Mouse (Mus musculus): ENCODE results near the gene Nup88. TPM values are rescaled to one million over a fixed set of nuclear protein-coding genes. Genes with fewer than 3 reads are reported as not detected.

Gene Nup88
- polyA plus RNA-seq (2016; fragmentation: Nextera tagmentation; extraction: Ambion mirVana): 81.9 and 87.2 TPM in 2 replicates

DNA sequence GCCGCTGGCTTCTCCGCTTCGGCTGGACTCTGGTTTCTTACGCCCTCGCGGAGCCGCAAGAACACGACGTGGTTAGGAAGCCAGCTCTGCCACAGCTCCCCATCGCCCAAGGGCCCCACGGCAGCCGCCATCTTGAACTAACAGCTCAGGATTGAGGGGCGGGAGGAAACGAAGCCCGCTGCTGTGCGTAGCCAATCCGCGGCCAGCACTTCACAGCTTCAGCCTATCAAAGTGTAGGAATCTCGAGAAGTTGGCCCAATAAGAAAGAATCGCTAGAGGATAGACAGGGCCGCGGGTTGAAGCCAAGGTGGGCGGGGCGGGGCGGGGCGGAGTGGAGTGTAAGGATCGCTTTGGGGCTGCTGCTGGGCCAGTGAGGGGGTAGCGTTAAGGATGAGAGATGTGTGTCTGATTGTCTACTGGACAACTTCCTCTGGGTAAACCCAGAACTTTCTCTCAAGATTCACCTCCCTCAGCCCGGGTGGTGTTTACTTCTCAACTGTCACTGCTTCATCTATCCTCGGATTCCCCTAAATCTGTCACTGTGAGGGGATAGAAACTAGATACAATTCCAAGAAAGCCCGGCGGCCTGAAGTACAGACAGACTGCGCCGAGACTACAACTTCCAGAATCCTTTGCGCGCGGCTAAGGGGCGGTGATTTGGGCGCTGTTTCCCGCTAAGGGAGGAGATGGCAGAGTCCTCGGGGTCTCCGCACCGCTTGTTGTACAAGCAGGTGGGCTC, at the start of gene Nup88, which contains the start of gene Rpain:
Nup88 (minus strand) TSS at position 153 of the 739 bp plus-strand sequence.
Rpain (plus strand) TSS at position 393 of the 739 bp plus-strand sequence.
- WGBS (ENCODE audit: insufficient replicate concordance): under 1% methylated on average over 43 of the region's 43 CpGs

DNA sequence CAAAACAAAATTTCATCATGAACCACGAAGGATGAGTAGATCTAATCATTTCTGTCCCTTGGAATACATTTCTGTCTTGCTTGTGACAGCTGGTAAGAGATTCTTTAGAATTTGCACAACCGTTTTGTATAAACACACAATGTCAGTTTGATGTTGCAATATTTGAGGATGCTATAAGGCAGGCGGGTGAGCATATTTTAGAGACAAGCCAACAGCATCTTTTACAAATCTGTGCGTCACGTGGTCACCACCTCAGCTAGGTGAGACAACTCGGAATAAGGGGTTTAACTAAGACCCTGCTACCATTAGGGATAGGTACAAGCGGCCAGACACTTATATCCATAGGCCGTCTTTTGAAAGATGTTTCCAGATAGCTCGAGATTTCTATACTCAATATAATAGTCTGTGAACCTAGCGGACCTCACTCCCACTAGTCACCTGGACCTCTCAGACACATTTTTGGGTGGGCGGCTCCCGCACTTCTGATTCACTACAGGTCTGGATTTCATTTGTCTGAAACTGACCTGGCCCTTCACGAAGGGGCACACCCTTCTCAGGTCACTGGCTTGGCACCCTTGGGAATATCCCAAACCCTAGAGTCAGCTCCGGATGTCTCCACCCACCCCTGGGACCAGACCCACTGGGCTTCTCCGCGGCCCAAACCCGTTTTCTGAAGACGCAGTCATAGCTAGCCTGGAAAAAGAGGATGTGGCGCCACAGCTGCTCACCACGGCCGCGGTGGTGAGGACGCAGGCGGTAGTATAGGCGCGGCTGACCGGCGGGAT, 48.8 kb upstream of the Nup88 start:
- WGBS (ENCODE audit: insufficient replicate concordance): 5% methylated on average over 28 of the region's 28 CpGs
- H3K4me3 ChIP-seq: peak overlapping the region; percentile 83
- peaks cover 54% of the 10 kb centered on the region for H3K4me1 ChIP-seq
- ATAC-seq: peak; percentile 14
- peak overlapping the region; percentile 84 for H3K9ac ChIP-seq
- H3K27me3 ChIP-seq (replicated peaks): no peaks in the 10 kb centered on the region
- peak overlapping the region; percentile 77 for H3K27ac ChIP-seq
- H3K4me2 ChIP-seq: peak overlapping the region; percentile 70
- H3K36me3 ChIP-seq: peaks cover 42% of the 10 kb centered on the region
- H3K9me3 ChIP-seq (replicated peaks): no peaks in the 10 kb centered on the region

More for the DNA sequence above, at the start of gene Nup88, which contains the start of gene Rpain:
- Histone ChIP-seq H3K4me2 (peak within 1 kb of the TSS; percentile 89), H3K36me3 (peaks cover 58% of the 10 kb centered on the region), H3K4me3 (peak within 1 kb of the TSS; percentile 90), H3K4me1 (peaks cover 53% of the 10 kb centered on the region), H3K27me3 (replicated peaks) (no peaks in the 10 kb centered on the region), H3K9me3 (replicated peaks) (no peaks in the 10 kb centered on the region), H3K27ac (peak within 1 kb of the TSS; percentile 98), H3K9ac (peak within 1 kb of the TSS; percentile 86)
- ATAC-seq: peak; percentile 92

DNA sequence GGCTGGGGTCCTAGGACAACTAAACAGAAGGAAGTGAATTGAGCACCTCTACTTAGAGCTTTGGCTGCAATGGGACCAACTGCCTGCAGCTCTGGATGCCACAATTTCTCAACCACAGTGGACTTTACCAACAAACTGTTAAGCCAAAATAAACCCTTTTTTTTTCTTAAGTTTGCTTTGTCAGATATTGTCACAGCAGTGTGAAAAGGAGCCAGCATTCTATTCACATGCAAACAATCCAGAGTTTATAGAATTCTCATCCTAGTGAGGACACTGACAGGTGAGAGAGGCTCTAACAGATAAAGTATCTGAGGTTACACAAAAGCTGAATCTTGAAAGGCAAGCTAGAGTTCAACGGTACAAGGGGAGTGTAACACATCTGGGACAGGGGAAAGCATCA, 47.3 kb upstream of the Nup88 start:
- no peaks in the 10 kb centered on the region for H3K9me3 ChIP-seq (replicated peaks)
- 74% methylated on average over 1 of the region's 1 CpGs for WGBS (ENCODE audit: insufficient replicate concordance)
- H3K4me1 ChIP-seq: peaks cover 40% of the 10 kb centered on the region
- no peak overlapping the region for H3K27ac ChIP-seq
- H3K4me3 ChIP-seq: no peak overlapping the region
- H3K9ac ChIP-seq: peak overlapping the region; percentile 15; the same call in 1 of the 2 replicates
- ATAC-seq: no peak
- H3K4me2 ChIP-seq: no peak overlapping the region
- H3K27me3 ChIP-seq (replicated peaks): no peaks in the 10 kb centered on the region
- peaks cover 39% of the 10 kb centered on the region for H3K36me3 ChIP-seq

DNA sequence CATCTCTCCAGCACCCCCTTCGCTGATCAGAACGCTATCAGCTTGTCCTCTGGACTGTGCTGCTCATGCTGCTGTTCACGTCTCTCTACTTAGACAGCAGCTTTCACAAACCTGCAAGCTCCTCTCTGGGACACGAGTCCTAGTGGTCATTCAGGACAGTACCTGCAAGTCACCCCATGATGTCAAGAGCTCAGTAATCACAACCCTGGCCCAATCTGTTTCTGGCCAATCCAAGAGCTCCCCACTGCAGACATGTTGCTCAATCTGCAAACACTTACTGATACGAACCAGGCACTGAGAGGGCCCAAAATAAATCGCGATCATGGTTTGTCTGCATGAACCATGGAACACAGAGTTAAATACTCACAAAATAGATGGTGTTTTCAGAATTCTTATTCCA, 43.0 kb upstream of the Nup88 start:
- no peak overlapping the region for H3K9ac ChIP-seq
- peaks cover 23% of the 10 kb centered on the region for H3K4me1 ChIP-seq
- no peak overlapping the region for H3K4me2 ChIP-seq
- peaks cover 69% of the 10 kb centered on the region for H3K36me3 ChIP-seq
- 78% methylated on average over 7 of the region's 7 CpGs for WGBS (ENCODE audit: insufficient replicate concordance)
- no peak overlapping the region for H3K27ac ChIP-seq
- peak; percentile 71 for ATAC-seq
- no peak overlapping the region for H3K4me3 ChIP-seq
- H3K9me3 ChIP-seq (replicated peaks): no peaks in the 10 kb centered on the region
- no peaks in the 10 kb centered on the region for H3K27me3 ChIP-seq (replicated peaks)

DNA sequence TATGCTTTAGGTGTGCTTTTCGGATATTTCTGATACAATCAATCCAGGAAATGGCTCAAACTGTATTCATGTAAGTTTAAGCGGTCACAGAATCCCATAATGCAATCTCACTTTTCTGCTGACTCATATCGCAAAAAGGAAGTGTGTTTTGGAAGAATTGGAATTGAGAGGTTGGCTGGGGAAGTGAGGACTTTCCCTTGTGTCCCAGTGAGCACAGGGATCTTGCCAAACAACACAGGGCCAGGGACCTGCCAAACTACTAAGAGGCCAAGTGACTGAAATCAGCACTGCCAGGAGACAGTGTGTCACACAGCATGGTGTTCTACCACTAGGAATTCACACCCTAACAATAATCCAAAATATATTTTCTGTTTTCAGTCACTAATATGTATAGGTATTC, 38.5 kb upstream of the Nup88 start:
- no peaks in the 10 kb centered on the region for H3K27me3 ChIP-seq (replicated peaks)
- H3K36me3 ChIP-seq: peaks cover 59% of the 10 kb centered on the region

DNA sequence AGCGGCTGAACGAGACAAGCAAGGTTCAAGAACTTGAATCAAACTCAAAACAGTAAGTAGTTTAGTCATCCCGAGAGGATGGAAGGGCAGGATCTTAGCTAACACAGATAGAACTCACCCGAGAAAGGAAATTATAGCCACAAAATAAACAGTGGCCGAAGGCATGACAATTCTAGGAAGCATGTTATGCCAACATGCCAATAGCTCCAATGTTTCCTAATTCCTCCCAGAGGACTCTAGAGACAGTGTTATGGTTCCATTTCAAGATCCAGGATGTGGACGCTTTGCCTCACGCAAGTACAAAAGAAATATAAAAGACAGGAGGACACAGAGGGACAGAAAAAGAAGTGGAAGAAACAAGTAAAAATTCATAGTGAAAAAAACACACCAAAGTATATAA, 38.1 kb upstream of the Nup88 start:
- Histone ChIP-seq H3K4me3 (no peak overlapping the region), H3K4me2 (no peak overlapping the region), H3K36me3 (peaks cover 56% of the 10 kb centered on the region), H3K4me1 (peaks cover 21% of the 10 kb centered on the region), H3K9me3 (replicated peaks) (no peaks in the 10 kb centered on the region), H3K27ac (no peak overlapping the region), H3K9ac (no peak overlapping the region), H3K27me3 (replicated peaks) (no peaks in the 10 kb centered on the region)
- 86% methylated on average over 7 of the region's 7 CpGs for WGBS (ENCODE audit: insufficient replicate concordance)
- no peak for ATAC-seq

More for the DNA sequence above, 38.5 kb upstream of the Nup88 start:
- no peak overlapping the region for H3K4me3 ChIP-seq
- H3K9me3 ChIP-seq (replicated peaks): no peaks in the 10 kb centered on the region
- ATAC-seq: no peak
- H3K9ac ChIP-seq: no peak overlapping the region
- no peak overlapping the region for H3K27ac ChIP-seq
- no peak overlapping the region for H3K4me2 ChIP-seq
- 76% methylated on average over 3 of the region's 3 CpGs for WGBS (ENCODE audit: insufficient replicate concordance)
- peaks cover 16% of the 10 kb centered on the region for H3K4me1 ChIP-seq

DNA sequence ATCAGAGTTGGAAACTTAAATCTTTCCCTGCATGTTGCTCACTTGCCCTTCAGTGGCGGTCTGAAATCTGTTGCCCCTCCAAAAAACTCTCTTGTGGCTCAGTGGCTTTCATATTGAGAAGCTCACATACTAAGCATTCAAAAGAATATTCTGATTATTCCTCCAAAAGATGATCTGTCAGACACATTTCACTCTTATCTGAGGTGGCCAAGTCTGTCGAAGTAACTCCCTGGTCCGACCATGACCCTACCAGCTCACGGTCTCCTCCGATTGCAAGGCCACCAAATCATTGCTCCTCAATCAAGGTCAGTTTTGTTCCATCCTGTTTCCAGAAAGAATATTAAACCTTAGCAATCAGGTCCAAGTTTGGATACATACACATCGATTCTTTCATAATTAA, 37.3 kb upstream of the Nup88 start:
- 80% methylated on average over 6 of the region's 6 CpGs for WGBS (ENCODE audit: insufficient replicate concordance)
- no peak overlapping the region for H3K4me3 ChIP-seq
- no peaks in the 10 kb centered on the region for H3K9me3 ChIP-seq (replicated peaks)
- no peaks in the 10 kb centered on the region for H3K27me3 ChIP-seq (replicated peaks)
- no peak overlapping the region for H3K9ac ChIP-seq
- no peak overlapping the region for H3K27ac ChIP-seq
- H3K4me1 ChIP-seq: peaks cover 29% of the 10 kb centered on the region
- no peak overlapping the region for H3K4me2 ChIP-seq
- ATAC-seq: no peak
- H3K36me3 ChIP-seq: peaks cover 48% of the 10 kb centered on the region

DNA sequence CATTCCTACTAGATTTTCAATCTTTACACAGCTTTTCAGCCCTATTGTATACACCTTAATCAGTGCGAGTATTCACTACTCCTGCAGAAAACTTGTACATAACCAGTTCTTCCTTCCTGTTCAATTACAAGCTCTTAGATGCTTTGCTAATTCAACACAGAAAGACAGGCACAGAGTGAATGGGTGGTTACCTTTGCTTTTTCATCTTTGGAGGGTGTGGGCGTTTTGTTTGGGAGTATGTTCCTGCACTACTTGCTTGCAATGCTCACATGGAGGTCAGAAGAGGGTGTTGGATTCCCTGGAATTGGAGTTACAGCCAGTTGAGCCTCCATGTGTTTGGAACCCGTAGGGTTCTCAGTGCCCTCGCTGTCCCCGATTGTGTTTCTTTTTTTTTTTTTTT, 35.3 kb upstream of the Nup88 start:
- 45% methylated on average over 5 of the region's 5 CpGs for WGBS (ENCODE audit: insufficient replicate concordance)
- Histone ChIP-seq H3K9ac (peak overlapping the region; percentile 83), H3K27me3 (replicated peaks) (no peaks in the 10 kb centered on the region), H3K4me1 (peaks cover 38% of the 10 kb centered on the region), H3K9me3 (replicated peaks) (no peaks in the 10 kb centered on the region), H3K36me3 (peaks cover 42% of the 10 kb centered on the region), H3K4me3 (peak overlapping the region; percentile 93), H3K4me2 (peak overlapping the region; percentile 90), H3K27ac (peak overlapping the region; percentile 72)
- ATAC-seq: no peak

DNA sequence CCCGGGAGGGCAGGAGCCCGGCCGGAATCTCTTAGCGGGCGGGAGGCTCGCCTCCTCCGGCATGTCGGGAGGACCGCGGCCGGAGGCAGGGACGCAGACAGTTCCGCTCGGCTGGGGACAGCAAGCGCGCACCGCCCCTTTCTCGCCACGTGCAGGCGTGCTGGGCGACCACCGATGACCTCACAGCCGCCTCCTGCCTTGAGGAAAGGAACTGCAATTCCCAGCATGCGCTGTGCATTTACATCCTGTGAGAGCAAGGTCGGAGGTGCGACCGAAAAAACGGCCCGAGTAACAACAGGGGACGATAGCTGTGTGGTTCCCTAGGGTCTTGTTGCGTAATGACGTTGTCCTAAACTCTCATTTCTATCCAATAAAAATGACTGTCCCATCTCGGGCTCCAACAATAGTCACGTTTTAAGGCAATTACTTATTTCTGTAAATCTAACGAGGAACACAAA, 34.6 kb upstream of the Nup88 start, which contains the start of gene Dhx33:
Dhx33 (minus strand) TSS at position 122 of the 458 bp plus-strand sequence.
- H3K27me3 ChIP-seq (replicated peaks): no peaks in the 10 kb centered on the region
- ATAC-seq: peak; percentile 93
- H3K4me2 ChIP-seq: peak within 1 kb of the TSS; percentile 90
- H3K27ac ChIP-seq: peak within 1 kb of the TSS; percentile 82
- no peaks in the 10 kb centered on the region for H3K9me3 ChIP-seq (replicated peaks)
- H3K36me3 ChIP-seq: peaks cover 42% of the 10 kb centered on the region
- H3K4me1 ChIP-seq: peaks cover 34% of the 10 kb centered on the region
- WGBS (ENCODE audit: insufficient replicate concordance): under 1% methylated on average over 34 of the region's 35 CpGs
- peak within 1 kb of the TSS; percentile 83 for H3K9ac ChIP-seq
- peak within 1 kb of the TSS; percentile 93 for H3K4me3 ChIP-seq

DNA sequence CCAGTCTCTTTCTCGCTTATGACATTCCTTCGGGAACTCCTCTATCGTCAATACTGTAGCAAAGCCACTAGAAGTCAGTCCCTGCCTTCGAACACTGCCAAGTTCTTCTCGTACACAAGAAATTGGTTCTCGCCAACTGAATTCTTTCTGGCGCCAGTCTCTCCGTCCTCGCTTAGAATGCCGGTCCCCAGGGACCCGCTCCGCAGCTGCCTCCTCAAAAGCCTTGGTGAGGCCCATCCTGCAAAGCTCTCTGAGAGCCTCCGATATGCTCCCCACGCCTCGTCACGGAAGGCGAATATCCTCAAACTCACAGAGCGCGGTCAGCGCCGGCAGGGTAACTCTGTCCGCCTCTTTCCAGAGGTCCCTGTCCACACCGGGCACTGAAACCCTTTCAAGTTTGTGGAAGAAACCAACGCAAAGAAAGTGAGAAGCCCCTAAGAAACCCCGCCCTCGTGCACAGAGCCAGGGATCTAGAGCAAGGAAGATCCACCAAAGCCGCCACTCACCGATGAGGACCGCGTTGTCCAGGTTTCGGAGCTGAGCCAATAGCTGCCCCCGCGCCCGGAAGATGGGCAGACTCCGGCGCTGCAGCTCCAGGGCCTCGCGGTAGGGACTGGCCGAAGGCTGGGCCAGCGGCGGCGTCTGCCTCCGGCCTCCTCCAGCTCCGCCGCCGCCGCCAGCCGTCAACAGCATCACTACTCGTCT, 34.0 kb upstream of the Nup88 start:
- peaks cover 42% of the 10 kb centered on the region for H3K36me3 ChIP-seq
- peaks cover 30% of the 10 kb centered on the region for H3K4me1 ChIP-seq
- H3K4me2 ChIP-seq: peak overlapping the region; percentile 90
- H3K27me3 ChIP-seq (replicated peaks): no peaks in the 10 kb centered on the region
- H3K9ac ChIP-seq: peak overlapping the region; percentile 83
- peak; percentile 80 for ATAC-seq
- WGBS (ENCODE audit: insufficient replicate concordance): under 1% methylated on average over 49 of the region's 49 CpGs
- H3K4me3 ChIP-seq: peak overlapping the region; percentile 93
- peak overlapping the region; percentile 82 for H3K27ac ChIP-seq
- H3K9me3 ChIP-seq (replicated peaks): no peaks in the 10 kb centered on the region

DNA sequence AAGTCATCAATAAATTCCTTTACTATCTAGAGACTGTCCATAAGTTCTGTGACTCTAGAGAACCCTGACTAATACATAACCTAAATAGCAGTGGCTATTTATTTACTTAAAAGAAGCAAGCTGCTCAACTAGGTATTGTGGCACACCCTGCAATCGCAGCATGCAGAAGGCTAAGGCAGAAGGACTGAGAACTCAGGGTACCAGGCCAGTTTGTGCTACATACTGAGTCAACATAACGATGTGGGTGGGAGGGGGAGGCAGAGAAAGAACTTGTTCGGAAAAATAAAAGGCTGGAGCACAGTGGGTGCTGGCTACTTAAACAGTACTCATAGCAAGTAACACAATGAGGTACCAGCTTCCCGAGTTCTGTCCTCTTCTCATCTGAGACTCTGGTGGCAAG, 31.4 kb upstream of the Nup88 start:
- Histone ChIP-seq H3K9ac (no peak overlapping the region), H3K36me3 (peaks cover 50% of the 10 kb centered on the region), H3K9me3 (replicated peaks) (no peaks in the 10 kb centered on the region), H3K4me3 (no peak overlapping the region), H3K27ac (no peak overlapping the region), H3K4me1 (peaks cover 30% of the 10 kb centered on the region), H3K4me2 (no peak overlapping the region), H3K27me3 (replicated peaks) (no peaks in the 10 kb centered on the region)
- 86% methylated on average over 4 of the region's 4 CpGs for WGBS (ENCODE audit: insufficient replicate concordance)
- no peak for ATAC-seq

Data from liver, embryonic 12.5 days (tissue).